Mouse (Mus musculus): Measurements from ENCODE around the gene Nudt13.

GRCm38 (mm10) chr14:20340866-20341265 lies 46.4 kb downstream of the Nudt13 start:
- TF ChIP-seq USF1 (IDR thresholded peaks at IDR 0.05; ENCODE audit: low read depth) (no peak), CTCF (IDR thresholded peaks at IDR 0.05; ENCODE audit: control insufficient read depth, insufficient read depth, insufficient read length) (no peak)
